Mouse (Mus musculus): ENCODE results near the gene Trmt44. TPM values are rescaled to one million over a fixed set of nuclear protein-coding genes. Genes with fewer than 3 reads are reported as not detected.

The Trmt44 gene
- polyA plus RNA-seq, 1 experiment from 2014 or later = 9.1 TPM

GRCm38 (mm10) chr5:35579247-35579893 is 4.5 kb upstream of the Trmt44 start:
- Histone ChIP-seq H3K27ac (ENCODE audit: low read length) (no peak overlapping the region), H3K4me2 (ENCODE audit: low read depth, low read length) (no peak overlapping the region), H3K9ac (ENCODE audit: low read length) (no peak overlapping the region), H3K4me1 (replicated peaks; ENCODE audit: control insufficient read depth, insufficient read depth, low read length) (peaks cover 9% of the 10 kb centered on the region), H3K27me3 (ENCODE audit: control insufficient read depth, insufficient read depth, low read depth, low read length) (no peaks in the 10 kb centered on the region), H3K4me3 (ENCODE audit: low read length) (no peak overlapping the region), H3K9me3 (ENCODE audit: control insufficient read depth, low read length) (no peaks in the 10 kb centered on the region), H3K36me3 (ENCODE audit: control insufficient read depth, insufficient read depth, low read length) (no peaks in the 10 kb centered on the region)
- WGBS = 29% methylated on average over 5 of the region's 5 CpGs
- ATAC-seq (ENCODE audit: low read depth) = no peak

GRCm38 (mm10) chr5:35578411-35578810 is 3.5 kb upstream of the Trmt44 start:
- no peak for ATAC-seq (ENCODE audit: low read depth)
- Histone ChIP-seq H3K27me3 (ENCODE audit: control insufficient read depth, insufficient read depth, low read depth, low read length) (no peaks in the 10 kb centered on the region), H3K27ac (ENCODE audit: low read length) (no peak overlapping the region), H3K4me1 (replicated peaks; ENCODE audit: control insufficient read depth, insufficient read depth, low read length) (peaks cover 9% of the 10 kb centered on the region), H3K4me2 (ENCODE audit: low read depth, low read length) (no peak overlapping the region), H3K36me3 (ENCODE audit: control insufficient read depth, insufficient read depth, low read length) (no peaks in the 10 kb centered on the region), H3K9ac (ENCODE audit: low read length) (no peak overlapping the region), H3K9me3 (ENCODE audit: control insufficient read depth, low read length) (no peaks in the 10 kb centered on the region), H3K4me3 (ENCODE audit: low read length) (no peak overlapping the region)
- WGBS = 71% methylated on average over 2 of the region's 2 CpGs

- H3K9ac ChIP-seq (ENCODE audit: low read length) = no peak overlapping the region
- H3K9me3 ChIP-seq (ENCODE audit: control insufficient read depth, low read length) = no peaks in the 10 kb centered on the region
- no peak overlapping the region for H3K4me2 ChIP-seq (ENCODE audit: low read depth, low read length)
- 82% methylated on average over 10 of the region's 10 CpGs for WGBS
- ATAC-seq (ENCODE audit: low read depth) = no peak
- peaks cover 3% of the 10 kb centered on the region for H3K36me3 ChIP-seq (ENCODE audit: control insufficient read depth, insufficient read depth, low read length)
- no peaks in the 10 kb centered on the region for H3K27me3 ChIP-seq (ENCODE audit: control insufficient read depth, insufficient read depth, low read depth, low read length)
- H3K27ac ChIP-seq (ENCODE audit: low read length) = no peak overlapping the region
- H3K4me1 ChIP-seq (replicated peaks; ENCODE audit: control insufficient read depth, insufficient read depth, low read length) = peaks cover 4% of the 10 kb centered on the region
- no peak overlapping the region for H3K4me3 ChIP-seq (ENCODE audit: low read length)
These were observed 1.6 kb upstream of the Trmt44 start for GRCm38 (mm10) chr5:35576409-35577020.

DNA sequence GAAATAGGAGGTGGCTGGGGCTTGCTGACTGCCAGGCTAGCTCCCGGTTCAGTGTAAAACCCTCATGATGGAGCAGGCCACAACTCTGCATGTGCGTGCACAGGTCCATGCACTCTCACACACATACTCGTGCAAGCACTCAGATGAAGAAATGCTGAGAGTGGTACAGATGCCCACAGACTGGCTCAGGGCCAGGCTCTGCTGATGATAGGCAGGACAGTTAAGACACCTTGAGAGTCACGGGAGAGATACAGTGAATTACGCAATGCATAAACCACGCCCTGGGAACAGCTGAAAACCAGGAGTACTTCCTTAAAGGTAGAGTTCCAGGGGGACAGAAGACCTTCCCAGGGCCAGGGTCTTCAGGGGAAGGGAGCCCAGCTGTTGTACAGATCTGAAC is 3.3 kb downstream of the Trmt44 start:
- no peaks in the 10 kb centered on the region for H3K9me3 ChIP-seq (ENCODE audit: control insufficient read depth, low read length)
- 78% methylated on average over 6 of the region's 6 CpGs for WGBS

GRCm38 (mm10) chr5:35566632-35567031 is 8.2 kb downstream of the Trmt44 start:
- Histone ChIP-seq H3K4me1 (replicated peaks; ENCODE audit: control insufficient read depth, insufficient read depth, low read length) (no peaks in the 10 kb centered on the region), H3K27ac (ENCODE audit: low read length) (no peak overlapping the region), H3K27me3 (ENCODE audit: control insufficient read depth, insufficient read depth, low read depth, low read length) (no peaks in the 10 kb centered on the region), H3K4me3 (ENCODE audit: low read length) (no peak overlapping the region), H3K9ac (ENCODE audit: low read length) (no peak overlapping the region), H3K4me2 (ENCODE audit: low read depth, low read length) (no peak overlapping the region), H3K9me3 (ENCODE audit: control insufficient read depth, low read length) (no peaks in the 10 kb centered on the region), H3K36me3 (ENCODE audit: control insufficient read depth, insufficient read depth, low read length) (peaks cover 47% of the 10 kb centered on the region)
- ATAC-seq (ENCODE audit: low read depth) = no peak
- WGBS = 81% methylated on average over 4 of the region's 4 CpGs

More for the DNA sequence above, 3.3 kb downstream of the Trmt44 start:
- Histone ChIP-seq H3K27me3 (ENCODE audit: control insufficient read depth, insufficient read depth, low read depth, low read length) (no peaks in the 10 kb centered on the region), H3K4me1 (replicated peaks; ENCODE audit: control insufficient read depth, insufficient read depth, low read length) (peaks cover 4% of the 10 kb centered on the region), H3K36me3 (ENCODE audit: control insufficient read depth, insufficient read depth, low read length) (peaks cover 17% of the 10 kb centered on the region), H3K27ac (ENCODE audit: low read length) (no peak overlapping the region), H3K4me3 (ENCODE audit: low read length) (no peak overlapping the region), H3K9ac (ENCODE audit: low read length) (no peak overlapping the region), H3K4me2 (ENCODE audit: low read depth, low read length) (no peak overlapping the region)
- no peak for ATAC-seq (ENCODE audit: low read depth)

DNA sequence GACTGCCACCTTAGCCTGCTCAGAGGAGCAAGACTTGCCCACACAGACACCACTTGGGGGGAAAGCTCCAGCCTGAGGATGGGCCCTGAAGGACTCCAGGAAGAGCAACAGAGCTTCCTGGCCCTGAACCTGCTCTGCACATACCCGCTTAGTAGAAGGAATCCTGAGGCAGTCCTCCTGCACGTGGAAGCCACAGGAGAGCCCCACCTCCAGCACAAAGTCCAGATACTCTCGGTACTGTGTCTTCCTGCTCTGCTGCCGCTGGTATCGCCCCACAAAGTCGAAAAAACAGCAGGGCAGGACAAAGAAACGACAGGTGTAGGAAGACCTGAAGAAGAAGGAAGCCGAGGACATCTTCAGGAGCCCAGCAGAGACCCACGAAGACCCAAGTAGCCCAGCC is 9.7 kb downstream of the Trmt44 start:
- ATAC-seq (ENCODE audit: low read depth) = no peak
- no peak overlapping the region for H3K9ac ChIP-seq (ENCODE audit: low read length)
- H3K9me3 ChIP-seq (ENCODE audit: control insufficient read depth, low read length) = no peaks in the 10 kb centered on the region
- H3K27ac ChIP-seq (ENCODE audit: low read length) = no peak overlapping the region
- H3K27me3 ChIP-seq (ENCODE audit: control insufficient read depth, insufficient read depth, low read depth, low read length) = no peaks in the 10 kb centered on the region
- H3K4me2 ChIP-seq (ENCODE audit: low read depth, low read length) = no peak overlapping the region
- H3K36me3 ChIP-seq (ENCODE audit: control insufficient read depth, insufficient read depth, low read length) = peaks cover 42% of the 10 kb centered on the region
- 86% methylated on average over 9 of the region's 9 CpGs for WGBS
- H3K4me3 ChIP-seq (ENCODE audit: low read length) = no peak overlapping the region
- H3K4me1 ChIP-seq (replicated peaks; ENCODE audit: control insufficient read depth, insufficient read depth, low read length) = no peaks in the 10 kb centered on the region

DNA sequence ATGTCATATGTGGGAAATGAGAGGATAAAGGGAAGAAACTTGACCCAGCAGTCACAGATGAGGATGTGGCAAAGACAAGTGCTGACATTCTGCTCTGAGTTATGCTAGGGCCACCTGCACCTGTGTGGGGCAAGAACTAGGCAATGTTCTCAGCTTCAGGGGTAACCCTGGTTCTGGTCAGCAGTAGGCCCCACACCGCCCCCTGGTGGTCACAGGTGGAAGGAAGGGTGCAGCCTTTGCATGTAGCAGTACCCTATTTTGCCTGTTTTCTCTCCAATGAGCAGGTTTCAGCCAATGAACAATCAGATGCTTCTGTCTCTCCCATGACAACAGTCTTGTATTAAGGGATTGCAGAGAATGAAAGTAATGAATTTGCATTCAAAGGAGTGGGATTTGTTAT is 11.4 kb downstream of the Trmt44 start:
- Histone ChIP-seq H3K4me2 (ENCODE audit: low read depth, low read length) (no peak overlapping the region), H3K9ac (ENCODE audit: low read length) (no peak overlapping the region), H3K4me3 (ENCODE audit: low read length) (no peak overlapping the region), H3K36me3 (ENCODE audit: control insufficient read depth, insufficient read depth, low read length) (peaks cover 37% of the 10 kb centered on the region), H3K27ac (ENCODE audit: low read length) (no peak overlapping the region), H3K4me1 (replicated peaks; ENCODE audit: control insufficient read depth, insufficient read depth, low read length) (no peaks in the 10 kb centered on the region), H3K27me3 (ENCODE audit: control insufficient read depth, insufficient read depth, low read depth, low read length) (no peaks in the 10 kb centered on the region), H3K9me3 (ENCODE audit: control insufficient read depth, low read length) (no peaks in the 10 kb centered on the region)
- 0% methylated on average over 1 of the region's 1 CpGs for WGBS
- ATAC-seq (ENCODE audit: low read depth) = peak; percentile 54

DNA sequence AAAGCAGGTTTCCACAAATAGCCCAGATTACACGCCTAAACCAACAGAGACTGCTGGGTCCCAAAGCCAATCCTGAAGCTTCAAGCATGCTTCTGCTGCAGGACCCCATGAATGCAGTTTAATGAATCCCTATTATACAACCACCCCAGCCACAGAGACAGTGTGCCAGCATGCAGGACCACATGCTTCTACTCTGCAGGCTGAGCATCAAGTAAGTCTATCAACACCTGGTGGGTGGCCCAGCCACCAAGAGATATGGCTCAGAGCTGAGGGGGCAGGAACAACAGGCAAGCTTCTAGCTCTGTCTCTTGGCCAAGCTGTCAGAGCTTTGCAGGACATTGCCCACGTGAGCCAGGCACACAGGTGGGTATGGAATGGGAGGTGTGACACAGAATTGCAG is 12.3 kb downstream of the Trmt44 start:
- no peaks in the 10 kb centered on the region for H3K9me3 ChIP-seq (ENCODE audit: control insufficient read depth, low read length)
- no peaks in the 10 kb centered on the region for H3K27me3 ChIP-seq (ENCODE audit: control insufficient read depth, insufficient read depth, low read depth, low read length)
- no peak for ATAC-seq (ENCODE audit: low read depth)
- H3K27ac ChIP-seq (ENCODE audit: low read length) = no peak overlapping the region
- H3K9ac ChIP-seq (ENCODE audit: low read length) = no peak overlapping the region
- H3K4me2 ChIP-seq (ENCODE audit: low read depth, low read length) = no peak overlapping the region
- peaks cover 39% of the 10 kb centered on the region for H3K36me3 ChIP-seq (ENCODE audit: control insufficient read depth, insufficient read depth, low read length)
- no peaks in the 10 kb centered on the region for H3K4me1 ChIP-seq (replicated peaks; ENCODE audit: control insufficient read depth, insufficient read depth, low read length)
- WGBS = 91% methylated on average over 2 of the region's 2 CpGs
- no peak overlapping the region for H3K4me3 ChIP-seq (ENCODE audit: low read length)

DNA sequence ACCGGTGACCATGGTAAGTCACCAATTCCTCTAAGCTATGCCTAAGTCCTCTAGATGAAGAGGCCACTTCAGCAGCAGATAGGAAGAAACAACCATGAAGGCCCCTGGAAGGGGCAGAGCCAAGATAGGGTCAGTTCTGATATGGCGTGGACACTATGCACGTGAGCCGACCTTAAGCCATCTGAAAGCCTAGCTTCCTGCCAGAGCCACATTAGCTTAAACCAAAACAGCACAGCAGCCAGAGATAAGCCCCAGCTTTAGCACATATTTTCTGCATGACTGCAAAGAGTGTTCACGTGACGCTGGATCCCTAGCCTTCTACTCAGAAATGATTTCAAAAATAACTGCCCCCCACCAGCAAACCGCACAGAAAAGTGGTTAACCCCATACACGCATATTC is 15.4 kb downstream of the Trmt44 start:
- ATAC-seq (ENCODE audit: low read depth) = no peak; the same call in 1 of the 2 replicates
- H3K9ac ChIP-seq (ENCODE audit: low read length) = no peak overlapping the region
- no peak overlapping the region for H3K4me2 ChIP-seq (ENCODE audit: low read depth, low read length)
- H3K27ac ChIP-seq (ENCODE audit: low read length) = no peak overlapping the region
- no peak overlapping the region for H3K4me3 ChIP-seq (ENCODE audit: low read length)
- H3K4me1 ChIP-seq (replicated peaks; ENCODE audit: control insufficient read depth, insufficient read depth, low read length) = no peaks in the 10 kb centered on the region
- 73% methylated on average over 8 of the region's 8 CpGs for WGBS
- H3K9me3 ChIP-seq (ENCODE audit: control insufficient read depth, low read length) = no peaks in the 10 kb centered on the region
- peaks cover 30% of the 10 kb centered on the region for H3K36me3 ChIP-seq (ENCODE audit: control insufficient read depth, insufficient read depth, low read length)
- no peaks in the 10 kb centered on the region for H3K27me3 ChIP-seq (ENCODE audit: control insufficient read depth, insufficient read depth, low read depth, low read length)
